Mouse (Mus musculus): Measurements from ENCODE around the gene Pqlc3. TPM values are rescaled to one million over a fixed set of nuclear protein-coding genes. Genes with fewer than 3 reads are reported as not detected.

Gene Pqlc3
- total and polyA plus RNA-seq, 3 experiments = 5.2 to 13.1 TPM; not detected in 1

DNA sequence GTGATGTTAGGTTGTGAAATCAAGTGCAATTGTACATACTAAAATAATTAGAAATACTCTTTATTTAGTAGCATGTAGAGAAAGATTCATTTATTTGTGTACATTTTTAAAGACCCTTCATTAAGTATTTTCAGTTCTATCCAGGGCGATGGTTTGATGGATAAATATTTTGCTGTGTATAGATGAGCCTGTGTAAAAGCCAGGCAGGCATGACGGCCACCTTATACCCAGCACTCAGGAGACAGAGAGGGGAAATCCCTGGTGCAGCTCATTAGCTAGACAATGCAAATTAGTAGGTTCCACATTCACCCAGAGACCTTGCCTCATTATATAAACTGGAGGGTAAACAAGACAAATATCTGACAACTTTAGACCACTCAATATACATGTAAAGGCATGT lies 36.9 kb downstream of the Pqlc3 start:
- no peak for TF ChIP-seq TAL1 (IDR thresholded peaks at IDR 0.05; ENCODE audit: low read length)
- TF ChIP-seq E2F4 (IDR thresholded peaks at IDR 0.05; ENCODE audit: borderline replicate concordance, low read depth, low read length) = no peak
- TF ChIP-seq USF1 (IDR thresholded peaks at IDR 0.05; ENCODE audit: low read depth, low read length) = no peak
- no peak for TF ChIP-seq ZC3H11A (IDR thresholded peaks at IDR 0.05; ENCODE audit: low read depth, low read length)
- no peak for TF ChIP-seq UBTF (IDR thresholded peaks at IDR 0.05; ENCODE audit: borderline replicate concordance, insufficient read depth, low read depth, low read length)
- TF ChIP-seq GABPA (IDR thresholded peaks at IDR 0.05; ENCODE audit: low read depth, low read length) = no peak

DNA sequence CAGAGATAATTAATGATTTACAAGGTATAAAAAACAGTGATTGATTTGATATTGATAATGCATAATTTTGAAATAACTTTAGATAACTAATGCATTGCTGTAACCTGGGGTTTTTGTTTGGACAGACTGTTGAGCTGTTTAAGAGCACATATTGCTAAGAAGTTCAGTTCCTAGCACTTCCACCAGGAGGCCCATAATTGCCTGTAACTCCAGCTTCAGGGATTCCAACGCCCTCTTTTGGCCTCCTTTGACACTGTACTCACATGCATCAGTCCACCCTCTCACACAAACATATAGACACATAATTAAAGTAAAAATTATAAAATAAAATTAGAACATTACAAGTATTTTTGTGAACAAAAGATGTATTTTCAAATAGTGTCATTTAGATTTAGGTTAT lies 41.4 kb downstream of the Pqlc3 start:
- Histone ChIP-seq H3K9me3 (replicated peaks; ENCODE audit: insufficient read depth, low read length) (no peaks in the 10 kb centered on the region), H3K79me2 (ENCODE audit: control insufficient read depth, insufficient read depth, low read length, poor library complexity) (no peaks in the 10 kb centered on the region), H3K27me3 (ENCODE audit: control insufficient read depth in 1 of 2, insufficient read depth in 2 of 2, low read length in 2 of 2) (no peaks in the 10 kb centered on the region), H3K9ac (ENCODE audit: control insufficient read depth, low read depth, low read length, poor library complexity, severe bottlenecking) (no peak overlapping the region), H3K27ac (ENCODE audit: control insufficient read depth, low read depth, low read length) (no peak overlapping the region), H3K4me3 (ENCODE audit: control insufficient read depth in 1 of 2, insufficient read depth in 1 of 2, low read depth in 2 of 2, low read length in 2 of 2) (no peak overlapping the region), H3K36me3 (ENCODE audit: control insufficient read depth in 1 of 2, insufficient read depth in 2 of 2, low read length in 2 of 2) (peaks cover 3 to 46% of the 10 kb centered on the region in 2 experiments), H3K4me1 (ENCODE audit: control insufficient read depth in 1 of 2, insufficient read depth in 2 of 2, low read length in 2 of 2) (0 out of 4 replicates have a peak, but pooled peaks cover 0 to 2% of the 10 kb centered on the region in 2 experiments)
- TF ChIP-seq MEF2A (IDR thresholded peaks at IDR 0.05; ENCODE audit: extremely low read depth, insufficient replicate concordance, low read depth, low read length, poor library complexity, severe bottlenecking) (no peak), JUND (IDR thresholded peaks at IDR 0.05; ENCODE audit: low read depth, low read length) (no peak), KAT2A (conservative IDR thresholded peaks at IDR 0.05; ENCODE audit: low read depth, low read length) (no peak), CHD2 (IDR thresholded peaks at IDR 0.05; ENCODE audit: low read length) (no peak), RAD21 (IDR thresholded peaks at IDR 0.05; ENCODE audit: low read depth, low read length) (peak; percentile 13), E2F4 (IDR thresholded peaks at IDR 0.05; ENCODE audit: borderline replicate concordance, low read depth, low read length) (no peak), CTCF (IDR thresholded peaks at IDR 0.05 in 2 of 3, conservative IDR thresholded peaks at IDR 0.05 in 1 of 3; ENCODE audit: control insufficient read depth in 1 of 3, insufficient read depth in 1 of 3, low read depth in 2 of 3, low read length in 3 of 3, poor library complexity in 1 of 3, severe bottlenecking in 1 of 3) (peak; percentile 31 to 88 (median 47); a peak in 5 of 6 replicates), USF2 (IDR thresholded peaks at IDR 0.05; ENCODE audit: borderline replicate concordance in 1 of 2, insufficient read depth in 1 of 2, low read depth in 1 of 2, low read length in 2 of 2) (no peak), GABPA (IDR thresholded peaks at IDR 0.05; ENCODE audit: low read depth, low read length) (no peak), SMC3 (IDR thresholded peaks at IDR 0.05; ENCODE audit: low read depth, low read length) (peak; percentile 51), ZKSCAN1 (IDR thresholded peaks at IDR 0.05; ENCODE audit: low read depth, low read length) (no peak), NRF1 (IDR thresholded peaks at IDR 0.05; ENCODE audit: insufficient read depth, low read depth, low read length, poor library complexity, severe bottlenecking) (no peak), USF1 (IDR thresholded peaks at IDR 0.05; ENCODE audit: low read depth, low read length) (no peak)
- peak; percentile 67 for DNase-seq (ENCODE audit: low read depth, low spot score)

More for the DNA sequence above, 36.9 kb downstream of the Pqlc3 start:
- no peak for DNase-seq (ENCODE audit: low read depth, low spot score)
- Histone ChIP-seq H3K4me3 (ENCODE audit: control insufficient read depth in 1 of 2, insufficient read depth in 1 of 2, low read depth in 2 of 2, low read length in 2 of 2) (no peak overlapping the region), H3K79me2 (ENCODE audit: control insufficient read depth, insufficient read depth, low read length, poor library complexity) (no peaks in the 10 kb centered on the region), H3K9me3 (replicated peaks; ENCODE audit: insufficient read depth, low read length) (no peaks in the 10 kb centered on the region), H3K36me3 (ENCODE audit: control insufficient read depth in 1 of 2, insufficient read depth in 2 of 2, low read length in 2 of 2) (peaks cover 0 to 56% of the 10 kb centered on the region in 2 experiments; a peak in 2 of 4 replicates), H3K27ac (ENCODE audit: control insufficient read depth, low read depth, low read length) (no peak overlapping the region), H3K4me1 (ENCODE audit: control insufficient read depth in 1 of 2, insufficient read depth in 2 of 2, low read length in 2 of 2) (no peaks in the 10 kb centered on the region), H3K9ac (ENCODE audit: control insufficient read depth, low read depth, low read length, poor library complexity, severe bottlenecking) (no peak overlapping the region), H3K27me3 (ENCODE audit: control insufficient read depth in 1 of 2, insufficient read depth in 2 of 2, low read length in 2 of 2) (no peaks in the 10 kb centered on the region)

Data from MEL (cell line).